ENCODE assay signal across 11 mouse cellular contexts in genomic region chr8:8653343-8653742, GRCm38 (mm10). TPM values are rescaled to one million over a fixed set of nuclear protein-coding genes. Genes with fewer than 3 reads are reported as not detected.
DNase-seq lines count a peak whose midpoint lies in the region; ATAC-seq and TF ChIP-seq lines count a peak whose summit lies in the region.
"Had no signal": no experiment of that assay in that cellular context is flagged by ENCODE, and none has a peak within 500 bp of the region (broad histone marks: within the 10 kb centered on the region; RNA-seq: fewer than 3 reads in every experiment).

No protein-coding gene starts in this region.

- WGBS in heart, embryonic 16.5 days, result 62% methylated on average over 5 of the region's 5 CpGs
- 53% methylated on average over 5 of the region's 5 CpGs for WGBS in heart, embryonic 12.5 days
- 23% methylated on average over 5 of the region's 5 CpGs for WGBS in forebrain, embryonic 16.5 days
- 67% methylated on average over 5 of the region's 5 CpGs for WGBS in limb, embryonic 14.5 days

- no peaks in the 10 kb centered on the region for H3K36me3 ChIP-seq in heart, embryonic 16.5 days (ENCODE audit: control insufficient read depth, insufficient read depth)
- H3K36me3 ChIP-seq in heart, embryonic 12.5 days, result peaks cover 6% of the 10 kb centered on the region; the same call in 1 of the 2 replicates
- no peaks in the 10 kb centered on the region for H3K36me3 ChIP-seq in forebrain, embryonic 16.5 days (ENCODE audit: control insufficient read depth, insufficient read depth)
- H3K36me3 ChIP-seq in limb, embryonic 14.5 days (ENCODE audit: control insufficient read depth, insufficient read depth, low read length), result peaks cover 16% of the 10 kb centered on the region

- no peak for DNase-seq in limb, embryonic 14.5 days (ENCODE audit: low spot score)
- DNase-seq in cerebellum, postnatal 4 days (ENCODE audit: low spot score in 2 of 2), result no peak
- no peak for DNase-seq in testis, postnatal 14 days (ENCODE audit: low spot score)
- DNase-seq in adrenal gland, postnatal 10 days, result no peak
- DNase-seq: cerebellum, postnatal 25 days; liver, postnatal 0 days had no signal

- H3K4me2 ChIP-seq in heart, embryonic 16.5 days (ENCODE audit: low read depth, low read length), result peak overlapping the region; percentile 35
- H3K4me2 ChIP-seq in heart, embryonic 12.5 days, result no peak overlapping the region
- peak overlapping the region; percentile 78 for H3K4me2 ChIP-seq in forebrain, embryonic 16.5 days (ENCODE audit: low read length)
- H3K4me2 ChIP-seq in limb, embryonic 14.5 days (replicated peaks; ENCODE audit: low read depth, low read length, severe bottlenecking), result peak overlapping the region; percentile 11; the same call in 1 of the 2 replicates

- no peak overlapping the region for H3K27ac ChIP-seq in heart, embryonic 16.5 days (ENCODE audit: low read length)
- H3K27ac ChIP-seq in heart, embryonic 12.5 days (ENCODE audit: poor library complexity, severe bottlenecking), result no peak overlapping the region
- H3K27ac ChIP-seq in brown adipose tissue, adult 24 weeks (replicated peaks; ENCODE audit: low read depth, low read length), result no peak overlapping the region
- peak overlapping the region; percentile 98 for H3K27ac ChIP-seq in forebrain, embryonic 16.5 days (ENCODE audit: low read length)
- H3K27ac ChIP-seq in limb, embryonic 14.5 days (replicated peaks; ENCODE audit: low read depth, low read length), result no peak overlapping the region

- H3K27me3 ChIP-seq in heart, embryonic 16.5 days (ENCODE audit: control insufficient read depth, insufficient read depth, low read length), result no peaks in the 10 kb centered on the region
- H3K27me3 ChIP-seq in heart, embryonic 12.5 days (replicated peaks), result no peaks in the 10 kb centered on the region
- no peaks in the 10 kb centered on the region for H3K27me3 ChIP-seq in forebrain, embryonic 16.5 days (replicated peaks; ENCODE audit: control insufficient read depth, insufficient read depth, low read length)
- no peaks in the 10 kb centered on the region for H3K27me3 ChIP-seq in limb, embryonic 14.5 days (ENCODE audit: control insufficient read depth, insufficient read depth, low read length)

- TF ChIP-seq POLR2A in limb, embryonic 14.5 days (IDR thresholded peaks at IDR 0.05; ENCODE audit: borderline replicate concordance, extremely low read depth, insufficient read depth, insufficient read length), result no peak

- H3K9me3 ChIP-seq in heart, embryonic 16.5 days (replicated peaks; ENCODE audit: control insufficient read depth, low read length), result no peaks in the 10 kb centered on the region
- H3K9me3 ChIP-seq in heart, embryonic 12.5 days (replicated peaks), result no peaks in the 10 kb centered on the region
- no peaks in the 10 kb centered on the region for H3K9me3 ChIP-seq in forebrain, embryonic 16.5 days (ENCODE audit: control insufficient read depth, low read length)
- H3K9me3 ChIP-seq in limb, embryonic 14.5 days (ENCODE audit: control insufficient read depth, low read length), result no peaks in the 10 kb centered on the region

- no peak overlapping the region for H3K9ac ChIP-seq in heart, embryonic 16.5 days (ENCODE audit: low read length)
- no peak overlapping the region for H3K9ac ChIP-seq in heart, embryonic 12.5 days
- peak overlapping the region; percentile 51 for H3K9ac ChIP-seq in forebrain, embryonic 16.5 days (replicated peaks; ENCODE audit: low read depth, low read length)
- no peak overlapping the region for H3K9ac ChIP-seq in limb, embryonic 14.5 days (ENCODE audit: low read depth, low read length, severe bottlenecking)
- H3K9ac ChIP-seq: liver, postnatal 0 days had no signal

- H3K4me1 ChIP-seq in heart, embryonic 16.5 days (ENCODE audit: control insufficient read depth, insufficient read depth, low read length), result peaks cover 51% of the 10 kb centered on the region
- peaks cover 75% of the 10 kb centered on the region for H3K4me1 ChIP-seq in heart, embryonic 12.5 days (replicated peaks)
- peaks cover 15% of the 10 kb centered on the region for H3K4me1 ChIP-seq in brown adipose tissue, adult 24 weeks (ENCODE audit: control insufficient read depth, insufficient read depth, insufficient read length, low read length)
- peaks cover 75% of the 10 kb centered on the region for H3K4me1 ChIP-seq in forebrain, embryonic 16.5 days (replicated peaks; ENCODE audit: control insufficient read depth, insufficient read depth, low read length)
- H3K4me1 ChIP-seq in limb, embryonic 14.5 days (ENCODE audit: control insufficient read depth, insufficient read depth, low read length), result peaks cover 80% of the 10 kb centered on the region

- ATAC-seq in heart, embryonic 16.5 days (replicated peaks; ENCODE audit: extremely low read depth, insufficient read depth, low FRiP score), result no peak
- no peak for ATAC-seq in heart, embryonic 12.5 days (ENCODE audit: insufficient number of reproducible peaks, low FRiP score)
- ATAC-seq in forebrain, embryonic 16.5 days, result no peak
- no peak for ATAC-seq in limb, embryonic 14.5 days (ENCODE audit: low FRiP score, low read depth)
- ATAC-seq: liver, postnatal 0 days had no signal

- H3K4me3 ChIP-seq in heart, embryonic 16.5 days (ENCODE audit: low read length), result peak overlapping the region; percentile 4; the same call in 1 of the 2 replicates
- no peak overlapping the region for H3K4me3 ChIP-seq in heart, embryonic 12.5 days
- H3K4me3 ChIP-seq in brown adipose tissue, adult 24 weeks (ENCODE audit: insufficient read depth, low read depth, low read length), result 0 out of 2 replicates have a peak overlapping the region, but pooled peaks have one; percentile 11
- peak overlapping the region; percentile 64 for H3K4me3 ChIP-seq in forebrain, embryonic 16.5 days (replicated peaks; ENCODE audit: low read length)
- H3K4me3 ChIP-seq in limb, embryonic 14.5 days (replicated peaks; ENCODE audit: low read length), result no peak overlapping the region
- H3K4me3 ChIP-seq: myocyte had no signal

RNA-seq across cellular contexts. Expression of gene Efnb2, which starts 7.7 kb away (rescaled TPM):
- 8.4 and 10.5 TPM in 2 replicates for polyA plus RNA-seq in heart, embryonic 16.5 days (2015; fragmentation: Nextera tagmentation; extraction: Ambion mirVana)
- 25.4 and 27.1 TPM in 2 replicates for polyA plus RNA-seq in heart, embryonic 12.5 days (2016; fragmentation: Nextera tagmentation; extraction: Ambion mirVana)
- polyA plus RNA-seq in brown adipose tissue, adult 24 weeks (2012; ENCODE audit: insufficient read depth, insufficient read length, missing spikeins), result 3.3 and 6.5 TPM in 2 replicates
- 54.6 and 68.2 TPM in 2 replicates for polyA plus RNA-seq in forebrain, embryonic 16.5 days (2015; fragmentation: Nextera tagmentation; extraction: Ambion mirVana)
- polyA plus RNA-seq in limb, embryonic 14.5 days (2012; rRNA removed), result 74.0 and 111 TPM in 2 replicates
- 42.8 and 54.9 TPM in 2 replicates for polyA plus RNA-seq in limb, embryonic 14.5 days (2014; fragmentation: Nextera tagmentation; extraction: Ambion mirVana)
- 10 to 100 TPM; 29.6 to 32.5 TPM for total RNA-seq in adrenal gland, postnatal 10 days (2021)

RNA-seq across cellular contexts. Expression of gene Arglu1, which starts 37.0 kb away (rescaled TPM):
- 60.9 and 76.7 TPM in 2 replicates for polyA plus RNA-seq in heart, embryonic 16.5 days (2015; fragmentation: Nextera tagmentation; extraction: Ambion mirVana)
- polyA plus RNA-seq in heart, embryonic 12.5 days (2016; fragmentation: Nextera tagmentation; extraction: Ambion mirVana), result 111 TPM in 2 replicates
- 30.1 and 39.8 TPM in 2 replicates for polyA plus RNA-seq in brown adipose tissue, adult 24 weeks (2012; ENCODE audit: insufficient read depth, insufficient read length, missing spikeins)
- polyA plus RNA-seq in forebrain, embryonic 16.5 days (2015; fragmentation: Nextera tagmentation; extraction: Ambion mirVana), result 181 and 192 TPM in 2 replicates
- 197 and 203 TPM in 2 replicates for polyA plus RNA-seq in limb, embryonic 14.5 days (2012; rRNA removed)
- 146 and 166 TPM in 2 replicates for polyA plus RNA-seq in limb, embryonic 14.5 days (2014; fragmentation: Nextera tagmentation; extraction: Ambion mirVana)
- 10 to 100 TPM; 52.6 to 81.2 TPM for total RNA-seq in adrenal gland, postnatal 10 days (2021)

Comparison
In these comparisons a context has a peak if more than half of its experiments do, and no peak if none do; other contexts are left out.
1. H3K4me3 ChIP-seq: peak in heart, embryonic 16.5 days (single experiment), brown adipose tissue, adult 24 weeks (single experiment) and forebrain, embryonic 16.5 days (single experiment); none in heart, embryonic 12.5 days (single experiment) and limb, embryonic 14.5 days (single experiment).